8 mouse cellular contexts compared by ENCODE assay signal in the genomic region with DNA sequence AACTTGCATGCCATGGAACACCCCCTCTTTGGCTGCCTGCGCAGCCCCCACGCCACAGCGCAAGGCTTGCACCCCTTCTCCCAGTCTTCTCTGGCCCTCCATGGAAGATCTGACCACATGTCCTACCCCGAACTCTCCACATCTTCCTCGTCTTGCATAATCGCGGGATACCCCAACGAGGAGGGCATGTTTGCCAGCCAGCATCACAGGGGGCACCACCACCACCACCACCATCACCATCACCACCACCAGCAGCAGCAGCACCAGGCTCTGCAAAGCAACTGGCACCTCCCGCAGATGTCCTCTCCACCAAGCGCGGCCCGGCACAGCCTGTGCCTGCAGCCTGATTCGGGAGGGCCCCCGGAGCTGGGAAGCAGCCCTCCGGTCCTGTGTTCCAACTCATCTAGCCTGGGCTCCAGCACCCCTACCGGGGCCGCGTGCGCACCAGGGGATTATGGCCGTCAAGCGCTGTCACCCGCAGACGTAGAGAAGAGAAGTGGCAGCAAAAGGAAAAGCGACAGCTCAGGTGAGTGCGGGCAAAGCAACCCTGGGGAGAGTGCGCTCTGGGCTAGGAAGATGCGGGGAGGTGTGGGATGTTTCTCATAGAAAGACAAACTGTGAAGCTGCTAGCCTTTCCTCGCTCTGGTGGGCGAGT. TPM values are rescaled to one million over a fixed set of nuclear protein-coding genes. Genes with fewer than 3 reads are reported as not detected.
DNase-seq lines count a peak whose midpoint lies in the region; ATAC-seq and TF ChIP-seq lines count a peak whose summit lies in the region.

No protein-coding gene starts in this region.

- peak overlapping the region; percentile 34 for H3K9ac ChIP-seq in heart, embryonic 12.5 days
- H3K9ac ChIP-seq in midbrain, embryonic 16.5 days (ENCODE audit: low read depth, low read length): peak overlapping the region; percentile 56

- no peak for DNase-seq in cerebellum, adult 2 months
- no peak for DNase-seq in cerebellum, adult 11-12 months
- no peak for DNase-seq in thymus, adult 2 months
- no peak for DNase-seq in thymus, postnatal 10 days (ENCODE audit: low spot score in 2 of 2)
- peak; percentile 65 for DNase-seq in limb, embryonic 10.5 days (ENCODE audit: low spot score)

- no peaks in the 10 kb centered on the region; the same call in 1 of the 2 replicates for H3K27me3 ChIP-seq in cerebellum, adult 2 months (ENCODE audit: control insufficient read depth, insufficient read depth, low read length)
- peaks cover 18% of the 10 kb centered on the region; the same call in 1 of the 2 replicates for H3K27me3 ChIP-seq in thymus, adult 2 months (ENCODE audit: control insufficient read depth, insufficient read depth, low read length)
- peaks cover 41% of the 10 kb centered on the region for H3K27me3 ChIP-seq in heart, embryonic 12.5 days (replicated peaks)
- H3K27me3 ChIP-seq in limb, embryonic 10.5 days (ENCODE audit: low read depth, poor library complexity, severe bottlenecking): peaks cover 14% of the 10 kb centered on the region; the same call in 1 of the 2 replicates
- peaks cover 27% of the 10 kb centered on the region for H3K27me3 ChIP-seq in midbrain, embryonic 16.5 days (ENCODE audit: control insufficient read depth, insufficient read depth, low read depth, low read length)

- no peak for TF ChIP-seq POLR2A in cerebellum, adult 2 months (IDR thresholded peaks at IDR 0.05; ENCODE audit: borderline replicate concordance, insufficient read depth, low read length)
- TF ChIP-seq POLR2A in thymus, adult 2 months (IDR thresholded peaks at IDR 0.05; ENCODE audit: control insufficient read depth, extremely low read depth, insufficient read depth, low read length, poor library complexity): no peak

- peaks cover 7% of the 10 kb centered on the region; the same call in 1 of the 2 replicates for H3K4me1 ChIP-seq in cerebellum, adult 2 months (ENCODE audit: control insufficient read depth, insufficient read depth, low read length)
- H3K4me1 ChIP-seq in thymus, adult 2 months (replicated peaks; ENCODE audit: control insufficient read depth, insufficient read depth, low read length): no peaks in the 10 kb centered on the region
- H3K4me1 ChIP-seq in heart, embryonic 12.5 days (replicated peaks): peaks cover 16% of the 10 kb centered on the region
- H3K4me1 ChIP-seq in limb, embryonic 10.5 days: peaks cover 39% of the 10 kb centered on the region
- peaks cover 8% of the 10 kb centered on the region for H3K4me1 ChIP-seq in midbrain, embryonic 16.5 days (ENCODE audit: control insufficient read depth, insufficient read depth, low read length)

- ATAC-seq in heart, embryonic 12.5 days (ENCODE audit: insufficient number of reproducible peaks, low FRiP score): 0 out of 2 replicates have a peak, but pooled peaks have one; percentile 22
- ATAC-seq in midbrain, embryonic 16.5 days: peak; percentile 84
- ATAC-seq in monocyte, adult 5-6 weeks (replicated peaks; ENCODE audit: insufficient number of reproducible peaks, low FRiP score, low TSS enrichment, poor library complexity, severe bottlenecking): no peak

- peak overlapping the region; percentile 86 for H3K4me2 ChIP-seq in heart, embryonic 12.5 days
- peak overlapping the region; percentile 94 for H3K4me2 ChIP-seq in midbrain, embryonic 16.5 days (ENCODE audit: low read length)

- WGBS in cerebellum, adult 2 months: under 1% methylated on average over 29 of the region's 29 CpGs
- 3% methylated on average over 29 of the region's 29 CpGs for WGBS in thymus, adult 2 months
- 2% methylated on average over 29 of the region's 29 CpGs for WGBS in heart, embryonic 12.5 days
- under 1% methylated on average over 29 of the region's 29 CpGs for WGBS in limb, embryonic 10.5 days
- under 1% methylated on average over 29 of the region's 29 CpGs for WGBS in midbrain, embryonic 16.5 days

- TF ChIP-seq CTCF in cerebellum, adult 2 months (IDR thresholded peaks at IDR 0.05; ENCODE audit: borderline replicate concordance, insufficient read depth, low read depth, low read length): no peak
- no peak for TF ChIP-seq CTCF in thymus, adult 2 months (IDR thresholded peaks at IDR 0.05; ENCODE audit: borderline replicate concordance, control insufficient read depth, extremely low read depth, insufficient read depth, low read length, poor library complexity)

- no peak overlapping the region for H3K27ac ChIP-seq in cerebellum, adult 2 months (ENCODE audit: insufficient read depth, low read length)
- no peak overlapping the region for H3K27ac ChIP-seq in thymus, adult 2 months (ENCODE audit: control insufficient read depth, insufficient read depth, low read length)
- no peak overlapping the region for H3K27ac ChIP-seq in heart, embryonic 12.5 days (ENCODE audit: poor library complexity, severe bottlenecking)
- H3K27ac ChIP-seq in limb, embryonic 10.5 days: peak overlapping the region; percentile 88
- H3K27ac ChIP-seq in midbrain, embryonic 16.5 days (ENCODE audit: low read length): no peak overlapping the region

- H3K9me3 ChIP-seq in heart, embryonic 12.5 days (replicated peaks): no peaks in the 10 kb centered on the region
- no peaks in the 10 kb centered on the region for H3K9me3 ChIP-seq in limb, embryonic 10.5 days (replicated peaks)
- H3K9me3 ChIP-seq in midbrain, embryonic 16.5 days (replicated peaks; ENCODE audit: control insufficient read depth, low read length, poor library complexity, severe bottlenecking): no peaks in the 10 kb centered on the region

- H3K4me3 ChIP-seq in cerebellum, adult 2 months (replicated peaks; ENCODE audit: insufficient read depth, low read depth, low read length): peak overlapping the region; percentile 33
- H3K4me3 ChIP-seq in thymus, adult 2 months (ENCODE audit: control insufficient read depth, insufficient read depth, low read length): peak overlapping the region; percentile 6; the same call in 1 of the 2 replicates
- peak overlapping the region; percentile 48 for H3K4me3 ChIP-seq in heart, embryonic 12.5 days
- H3K4me3 ChIP-seq in limb, embryonic 10.5 days: peak overlapping the region; percentile 78
- H3K4me3 ChIP-seq in midbrain, embryonic 16.5 days (ENCODE audit: low read depth, low read length): peak overlapping the region; percentile 50

- H3K36me3 ChIP-seq in thymus, adult 2 months (ENCODE audit: control insufficient read depth, insufficient read depth, low read length): no peaks in the 10 kb centered on the region
- H3K36me3 ChIP-seq in heart, embryonic 12.5 days: no peaks in the 10 kb centered on the region
- H3K36me3 ChIP-seq in limb, embryonic 10.5 days: no peaks in the 10 kb centered on the region
- no peaks in the 10 kb centered on the region for H3K36me3 ChIP-seq in midbrain, embryonic 16.5 days (ENCODE audit: control insufficient read depth, insufficient read depth, low read length)

RNA-seq across cellular contexts. Expression of a gene that starts 0.6 kb away (rescaled TPM):
- polyA plus RNA-seq in cerebellum, adult 2 months (2012; rRNA removed): not detected in 2 replicates
- polyA plus RNA-seq in thymus, adult 2 months (2012; rRNA removed): 1.7 and 3.0 TPM in 2 replicates
- polyA plus RNA-seq in heart, embryonic 12.5 days (2016; fragmentation: Nextera tagmentation; extraction: Ambion mirVana): 0.44 and 0.57 TPM in 2 replicates
- polyA plus RNA-seq in limb, embryonic 10.5 days (2016; fragmentation: Nextera tagmentation; extraction: Ambion mirVana): 24.4 and 43.6 TPM in 2 replicates
- 0.08 and 0.14 TPM in 2 replicates for polyA plus RNA-seq in midbrain, embryonic 16.5 days (2015; fragmentation: Nextera tagmentation; extraction: Ambion mirVana)
- not detected in 3 replicates for total RNA-seq in monocyte, adult 5-6 weeks (2017)

Comparison
In these comparisons a context has a peak if more than half of its experiments do, and no peak if none do; other contexts are left out.
1. H3K4me3 ChIP-seq: peak in every context shown above with its lines; median percentile 78 in limb, embryonic 10.5 days; 50 in midbrain, embryonic 16.5 days; 48 in heart, embryonic 12.5 days; 33 in cerebellum, adult 2 months; 6 in thymus, adult 2 months.